Mouse (Mus musculus): ENCODE measurements around the gene Rapgef4. TPM values are rescaled to one million over a fixed set of nuclear protein-coding genes. Genes with fewer than 3 reads are reported as not detected.

The Rapgef4 gene
- polyA plus RNA-seq, 1 experiment from 2014 or later = 3.1 TPM

DNA sequence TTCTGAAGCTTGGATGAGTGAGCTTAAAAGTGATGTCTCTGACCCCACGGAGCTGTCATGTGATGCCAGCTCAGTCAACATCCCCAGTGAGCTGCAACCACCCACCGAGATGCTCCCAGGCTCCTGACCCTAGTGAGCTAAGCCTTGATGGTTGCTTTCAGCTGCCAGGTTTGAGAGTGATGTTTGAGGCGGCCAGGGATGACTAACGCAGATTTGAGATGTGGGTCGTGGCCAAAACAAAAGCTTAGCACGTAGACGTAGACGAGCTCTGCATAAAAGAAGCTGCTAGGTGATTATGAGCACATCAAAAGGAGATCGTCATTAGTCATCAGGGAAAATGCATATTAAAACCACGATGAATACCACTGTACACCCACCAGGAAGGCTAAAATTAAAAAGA is 16.8 kb upstream of the Rapgef4 start:
- Histone ChIP-seq H3K4me2 (no peak overlapping the region), H3K9me3 (no peaks in the 10 kb centered on the region), H3K9ac (no peak overlapping the region), H3K36me3 (replicated peaks) (no peaks in the 10 kb centered on the region), H3K27me3 (no peaks in the 10 kb centered on the region), H3K4me1 (peaks cover 7% of the 10 kb centered on the region; the same call in 1 of the 2 replicates), H3K27ac (no peak overlapping the region), H3K4me3 (replicated peaks) (no peak overlapping the region)
- ATAC-seq (ENCODE audit: low FRiP score) = no peak
- WGBS = 27% methylated on average over 10 of the region's 10 CpGs

GRCm38 (mm10) chr2:71965476-71965875 is 15.6 kb upstream of the Rapgef4 start:
- no peak for ATAC-seq (ENCODE audit: low FRiP score)
- H3K36me3 ChIP-seq (replicated peaks) = no peaks in the 10 kb centered on the region
- no peaks in the 10 kb centered on the region for H3K9me3 ChIP-seq
- H3K9ac ChIP-seq = no peak overlapping the region
- H3K4me1 ChIP-seq = peaks cover 7% of the 10 kb centered on the region; the same call in 1 of the 2 replicates
- H3K4me3 ChIP-seq (replicated peaks) = no peak overlapping the region
- no peaks in the 10 kb centered on the region for H3K27me3 ChIP-seq
- no peak overlapping the region for H3K4me2 ChIP-seq
- 81% methylated on average over 4 of the region's 4 CpGs for WGBS
- no peak overlapping the region for H3K27ac ChIP-seq

GRCm38 (mm10) chr2:71966737-71967136 is 14.3 kb upstream of the Rapgef4 start:
- H3K9me3 ChIP-seq = no peaks in the 10 kb centered on the region
- H3K27me3 ChIP-seq = no peaks in the 10 kb centered on the region
- H3K4me1 ChIP-seq = peaks cover 7% of the 10 kb centered on the region; the same call in 1 of the 2 replicates
- H3K9ac ChIP-seq = no peak overlapping the region
- WGBS = 67% methylated on average over 4 of the region's 4 CpGs
- no peak overlapping the region for H3K4me2 ChIP-seq
- H3K36me3 ChIP-seq (replicated peaks) = no peaks in the 10 kb centered on the region
- no peak overlapping the region for H3K27ac ChIP-seq
- H3K4me3 ChIP-seq (replicated peaks) = no peak overlapping the region
- ATAC-seq (ENCODE audit: low FRiP score) = no peak

- whole genome bisulfite sequencing = 79% methylated on average over 5 of the region's 5 CpGs
Observed at GRCm38 (mm10) chr2:71967855-71968254, 13.2 kb upstream of the Rapgef4 start.

DNA sequence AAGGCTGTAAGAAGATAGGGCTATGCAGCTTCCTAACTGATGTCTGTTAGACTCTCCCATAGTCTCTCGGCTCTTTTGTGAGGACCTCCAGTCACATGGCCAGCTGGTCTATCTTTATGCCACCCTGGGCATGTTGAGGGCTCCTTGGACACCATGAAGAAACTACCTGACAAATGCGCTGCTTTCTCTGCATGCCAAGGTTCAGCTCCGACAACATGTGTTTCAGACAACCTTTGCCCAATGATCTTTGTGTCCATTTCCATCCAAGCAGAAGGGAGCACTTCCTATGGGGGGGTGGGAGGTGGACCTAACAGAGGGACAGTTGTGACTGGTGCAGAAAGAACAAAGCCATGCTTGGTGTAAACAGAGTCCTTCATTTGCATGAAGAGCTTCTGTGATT is 7.4 kb upstream of the Rapgef4 start:
- Histone ChIP-seq H3K9ac (no peak overlapping the region), H3K4me1 (no peaks in the 10 kb centered on the region), H3K36me3 (replicated peaks) (no peaks in the 10 kb centered on the region), H3K27ac (no peak overlapping the region), H3K4me2 (no peak overlapping the region), H3K4me3 (replicated peaks) (no peak overlapping the region), H3K27me3 (no peaks in the 10 kb centered on the region), H3K9me3 (no peaks in the 10 kb centered on the region)
- WGBS = 96% methylated on average over 3 of the region's 3 CpGs
- no peak for ATAC-seq (ENCODE audit: low FRiP score)

More at GRCm38 (mm10) chr2:71967855-71968254, 13.2 kb upstream of the Rapgef4 start:
- no peak overlapping the region for H3K27ac ChIP-seq
- no peak overlapping the region for H3K9ac ChIP-seq
- peaks cover 7% of the 10 kb centered on the region; the same call in 1 of the 2 replicates for H3K4me1 ChIP-seq
- no peaks in the 10 kb centered on the region for H3K27me3 ChIP-seq
- H3K4me2 ChIP-seq = no peak overlapping the region
- no peaks in the 10 kb centered on the region for H3K36me3 ChIP-seq (replicated peaks)
- ATAC-seq (ENCODE audit: low FRiP score) = no peak
- H3K4me3 ChIP-seq (replicated peaks) = no peak overlapping the region
- no peaks in the 10 kb centered on the region for H3K9me3 ChIP-seq

DNA sequence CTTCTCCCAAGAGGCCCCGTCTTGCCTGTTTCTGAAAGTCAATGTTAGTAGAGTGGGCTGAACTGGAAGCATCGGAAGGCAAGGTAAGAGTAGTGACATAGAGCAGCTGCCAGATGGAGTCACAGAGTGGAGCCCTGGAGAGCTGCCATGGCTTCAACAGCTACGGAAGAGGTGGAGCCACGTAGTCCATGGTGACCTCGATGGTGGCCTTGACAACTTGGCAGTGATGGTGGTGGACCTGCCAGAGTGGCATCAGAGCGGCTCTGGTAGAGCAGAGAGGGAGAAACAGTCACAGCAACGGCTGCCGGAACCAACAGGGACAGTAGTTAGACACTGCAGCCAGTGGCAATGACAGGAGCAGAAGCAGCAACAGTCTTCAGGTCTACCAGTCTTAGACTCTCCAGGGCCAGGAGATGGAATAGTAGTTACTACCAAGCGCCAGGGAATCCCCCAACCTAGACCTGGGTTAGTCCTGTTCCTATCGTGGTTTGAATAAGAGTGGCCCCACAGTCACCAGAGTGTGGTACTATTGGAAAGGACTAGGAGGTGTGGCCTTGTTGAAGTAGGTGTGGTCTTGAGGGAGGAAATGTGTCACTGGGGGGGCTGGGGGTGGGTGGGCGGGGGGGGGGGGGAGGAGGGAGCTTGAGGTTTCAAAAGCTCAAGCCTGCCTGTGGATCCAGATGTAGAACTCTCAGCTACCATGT is 6.7 kb upstream of the Rapgef4 start:
- Histone ChIP-seq H3K4me2 (no peak overlapping the region), H3K9ac (no peak overlapping the region), H3K4me1 (no peaks in the 10 kb centered on the region), H3K4me3 (replicated peaks) (no peak overlapping the region), H3K27ac (no peak overlapping the region), H3K36me3 (replicated peaks) (no peaks in the 10 kb centered on the region), H3K27me3 (peaks cover 2% of the 10 kb centered on the region; the same call in 1 of the 2 replicates), H3K9me3 (no peaks in the 10 kb centered on the region)
- ATAC-seq (ENCODE audit: low FRiP score) = no peak
- 91% methylated on average over 10 of the region's 11 CpGs for WGBS

DNA sequence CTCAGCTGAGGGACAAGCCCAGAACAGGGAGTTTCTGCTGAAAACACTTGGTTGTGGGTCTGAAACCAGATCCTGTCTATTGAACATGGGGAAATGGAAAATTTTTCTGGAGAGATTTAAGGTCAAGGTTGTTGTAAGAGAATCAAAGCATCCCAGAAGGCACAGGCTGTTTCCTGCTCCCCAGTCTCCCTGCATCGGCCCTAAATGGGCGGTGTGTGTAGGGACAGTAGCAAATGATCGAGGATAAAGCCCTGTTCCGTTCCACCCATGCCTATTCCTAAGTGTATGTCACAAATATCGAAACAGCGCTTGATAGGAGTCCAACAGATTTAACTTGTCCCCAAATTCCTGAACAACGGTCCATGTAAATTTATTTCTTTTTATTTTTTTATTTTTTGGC is 1.1 kb upstream of the Rapgef4 start:
- Histone ChIP-seq H3K27ac (no peak overlapping the region), H3K4me1 (0 out of 2 replicates have a peak, but pooled peaks cover 7% of the 10 kb centered on the region), H3K27me3 (peaks cover 26% of the 10 kb centered on the region), H3K4me2 (no peak overlapping the region), H3K9ac (no peak overlapping the region), H3K4me3 (replicated peaks) (no peak overlapping the region), H3K36me3 (replicated peaks) (no peaks in the 10 kb centered on the region), H3K9me3 (no peaks in the 10 kb centered on the region)
- 90% methylated on average over 7 of the region's 7 CpGs for WGBS
- ATAC-seq (ENCODE audit: low FRiP score) = no peak

DNA sequence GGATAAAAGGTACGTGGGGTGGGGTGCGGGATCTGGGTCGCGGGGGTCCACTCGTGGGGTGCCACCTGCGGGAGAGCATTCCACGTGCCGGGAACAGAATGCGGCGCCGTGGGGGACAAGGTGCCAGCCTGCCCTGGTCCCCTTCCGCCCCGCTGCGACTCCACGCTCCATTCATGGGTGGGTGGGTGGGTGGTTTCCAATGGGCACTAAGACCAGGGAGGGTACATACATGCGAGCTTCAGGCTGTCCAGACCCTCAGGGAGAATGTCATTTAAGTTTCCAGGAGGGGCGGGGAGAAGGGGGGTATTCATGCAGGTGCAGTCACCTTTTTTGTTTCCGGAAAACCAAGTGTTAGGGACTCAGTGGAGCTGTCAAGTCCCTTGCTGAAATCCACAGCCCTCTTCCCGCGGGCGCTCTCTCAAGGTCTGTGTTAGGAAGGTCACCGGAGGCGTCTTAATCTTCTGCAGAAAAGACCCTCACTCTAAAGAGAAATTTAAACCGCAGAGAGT is 357 bp downstream of the Rapgef4 start:
- H3K4me3 ChIP-seq (replicated peaks) = peak overlapping the region; percentile 63
- peak overlapping the region; percentile 97 for H3K4me2 ChIP-seq
- H3K9me3 ChIP-seq = no peaks in the 10 kb centered on the region
- peaks cover 26% of the 10 kb centered on the region for H3K27me3 ChIP-seq
- H3K27ac ChIP-seq = no peak overlapping the region
- no peak for ATAC-seq (ENCODE audit: low FRiP score)
- H3K4me1 ChIP-seq = 0 out of 2 replicates have a peak, but pooled peaks cover 7% of the 10 kb centered on the region
- H3K9ac ChIP-seq = peak overlapping the region; percentile 60
- WGBS = 6% methylated on average over 24 of the region's 24 CpGs
- H3K36me3 ChIP-seq (replicated peaks) = no peaks in the 10 kb centered on the region

DNA sequence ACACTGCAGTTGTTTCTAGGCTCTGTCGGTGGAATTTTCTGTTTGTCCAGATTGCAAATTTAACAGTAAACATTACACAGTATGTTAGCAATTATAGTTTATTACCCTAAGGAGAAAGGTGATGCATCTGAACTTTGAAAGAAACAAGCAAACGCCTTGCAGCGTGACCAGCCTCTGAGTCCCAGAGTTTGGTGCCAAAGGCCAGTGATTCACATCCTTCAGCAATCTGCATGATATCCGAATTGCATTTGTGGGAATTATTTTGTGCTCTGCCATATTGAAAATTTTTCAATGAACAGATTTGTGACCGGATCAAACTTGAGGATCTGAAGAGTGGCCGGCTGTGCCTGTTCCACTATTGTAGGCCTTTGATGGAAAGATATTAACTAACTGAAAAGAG is 856 bp downstream of the Rapgef4 start:
- H3K4me1 ChIP-seq = 0 out of 2 replicates have a peak, but pooled peaks cover 7% of the 10 kb centered on the region
- H3K9me3 ChIP-seq = no peaks in the 10 kb centered on the region
- peaks cover 26% of the 10 kb centered on the region for H3K27me3 ChIP-seq
- H3K36me3 ChIP-seq (replicated peaks) = no peaks in the 10 kb centered on the region
- H3K9ac ChIP-seq = no peak overlapping the region
- 72% methylated on average over 6 of the region's 6 CpGs for WGBS
- ATAC-seq (ENCODE audit: low FRiP score) = no peak
- no peak overlapping the region for H3K27ac ChIP-seq
- H3K4me3 ChIP-seq (replicated peaks) = peak overlapping the region; percentile 63
- peak overlapping the region; percentile 97 for H3K4me2 ChIP-seq

DNA sequence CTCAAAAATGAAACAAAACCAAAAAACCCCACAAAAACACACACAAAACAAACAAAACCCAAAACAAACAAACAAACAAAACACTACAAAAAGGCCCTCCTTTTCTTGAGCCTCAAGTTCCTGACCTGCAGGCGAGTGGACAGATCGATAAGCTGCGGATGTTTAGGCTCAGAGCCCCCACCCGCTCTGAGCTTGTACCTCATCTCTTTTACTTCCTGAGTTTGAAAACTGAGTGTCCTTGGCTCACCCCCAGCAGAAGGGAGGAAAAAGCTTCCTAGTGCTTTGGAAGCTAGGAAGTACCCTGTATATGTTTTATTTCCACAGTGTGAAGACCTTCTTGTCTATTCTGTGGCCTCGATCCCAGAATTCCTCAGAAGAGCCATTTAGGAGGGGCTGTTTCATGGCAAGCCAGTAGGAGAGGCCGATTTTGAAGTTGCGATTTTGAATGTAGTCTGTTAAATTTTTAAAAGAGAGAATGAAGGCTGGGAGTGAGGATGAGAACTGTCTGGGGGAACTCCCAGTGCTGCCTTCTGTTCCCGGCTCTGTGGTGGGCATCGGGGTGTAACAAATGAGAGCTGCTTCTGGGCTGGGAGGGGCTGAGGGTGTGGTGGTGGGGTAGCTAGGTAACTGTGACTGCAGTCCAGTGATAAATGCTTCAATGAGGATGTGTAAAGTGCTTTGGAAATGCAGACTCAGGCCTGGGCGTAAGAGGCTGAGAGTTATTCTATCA is 2.0 kb downstream of the Rapgef4 start:
- Histone ChIP-seq H3K36me3 (replicated peaks) (no peaks in the 10 kb centered on the region), H3K4me2 (no peak overlapping the region), H3K9me3 (no peaks in the 10 kb centered on the region), H3K27ac (no peak overlapping the region), H3K4me1 (0 out of 2 replicates have a peak, but pooled peaks cover 7% of the 10 kb centered on the region), H3K4me3 (replicated peaks) (no peak overlapping the region), H3K27me3 (peaks cover 26% of the 10 kb centered on the region), H3K9ac (no peak overlapping the region)
- WGBS = 75% methylated on average over 10 of the region's 10 CpGs
- ATAC-seq (ENCODE audit: low FRiP score) = no peak

- ATAC-seq (ENCODE audit: low FRiP score) = no peak
- Histone ChIP-seq H3K27me3 (peaks cover 12% of the 10 kb centered on the region), H3K9me3 (no peaks in the 10 kb centered on the region), H3K27ac (no peak overlapping the region), H3K9ac (no peak overlapping the region), H3K4me1 (0 out of 2 replicates have a peak, but pooled peaks cover 7% of the 10 kb centered on the region), H3K36me3 (replicated peaks) (no peaks in the 10 kb centered on the region), H3K4me3 (replicated peaks) (no peak overlapping the region), H3K4me2 (no peak overlapping the region)
- WGBS = 73% methylated on average over 2 of the region's 2 CpGs
Observed at GRCm38 (mm10) chr2:71985730-71986129, 4.7 kb downstream of the Rapgef4 start.

DNA sequence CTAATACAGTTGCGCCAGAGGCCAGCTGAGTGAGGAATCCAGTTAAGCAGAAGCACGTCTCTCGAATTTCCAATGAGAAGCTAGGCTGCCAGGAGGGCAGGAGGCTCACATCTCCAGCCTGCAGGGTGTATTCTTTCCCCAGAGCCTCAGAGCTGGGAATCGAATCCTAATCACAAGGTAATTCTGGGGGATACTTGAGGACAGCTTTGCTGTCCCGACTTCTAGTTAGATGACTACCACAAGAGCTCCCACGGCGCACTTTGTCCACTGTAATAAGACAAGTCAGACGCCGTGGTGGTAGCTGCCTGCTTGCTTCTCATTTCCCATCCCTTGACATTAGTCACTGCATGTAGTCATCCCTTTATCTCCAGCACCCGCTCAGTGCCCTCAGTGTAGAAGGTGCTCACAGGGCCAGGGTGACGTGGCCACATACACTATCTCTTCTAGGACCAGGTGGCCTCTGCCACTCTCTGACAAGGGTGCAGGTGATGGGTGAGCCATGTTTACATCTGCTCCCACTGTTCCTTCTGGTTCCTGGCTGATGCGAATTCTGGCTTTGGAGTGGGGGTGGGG is 5.3 kb downstream of the Rapgef4 start:
- H3K4me2 ChIP-seq = no peak overlapping the region
- H3K4me3 ChIP-seq (replicated peaks) = no peak overlapping the region
- H3K9me3 ChIP-seq = no peaks in the 10 kb centered on the region
- no peak overlapping the region for H3K9ac ChIP-seq
- H3K36me3 ChIP-seq (replicated peaks) = no peaks in the 10 kb centered on the region
- 76% methylated on average over 12 of the region's 12 CpGs for WGBS
- H3K27me3 ChIP-seq = peaks cover 11% of the 10 kb centered on the region
- no peak for ATAC-seq (ENCODE audit: low FRiP score)
- no peak overlapping the region for H3K27ac ChIP-seq
- H3K4me1 ChIP-seq = 0 out of 2 replicates have a peak, but pooled peaks cover 4% of the 10 kb centered on the region

Measured in forebrain, embryonic 12.5 days (tissue).